Mouse (Mus musculus) spleen, embryonic (tissue): ENCODE measurements around the gene Car5a.

Source experiments
- CTCF ChIA-PET: fragments of 350-600 bp; sonication (Branson Sonifier 250); formaldehyde crosslinking; loops from one replicate; lab custom pipeline; 2022; lab: Charles Lee

The Car5a gene

GRCm38 (mm10) chr8:121885001-121885400 is 59.7 kb downstream of the Car5a start:
- CTCF ChIA-PET = no interaction called here

GRCm38 (mm10) chr8:121884181-121884580 is 60.5 kb downstream of the Car5a start:
- CTCF ChIA-PET = no interaction called here

- CTCF ChIA-PET = interaction anchor here (0.7 kb wide), 1 partner anchor 489 kb away, joined by 6 read pairs; no protein-coding TSS in a partner anchor
These were observed 62.8 kb downstream of the Car5a start for GRCm38 (mm10) chr8:121881921-121882320.

GRCm38 (mm10) chr8:121880818-121881217 is 63.9 kb downstream of the Car5a start:
- CTCF ChIA-PET = interaction anchor here (0.7 kb wide), 1 partner anchor 490 kb away, joined by 6 read pairs; no protein-coding TSS in a partner anchor

GRCm38 (mm10) chr8:121879712-121880111 is 65.0 kb downstream of the Car5a start:
- CTCF ChIA-PET = no interaction called here

- CTCF ChIA-PET = no interaction called here
These were observed 66.8 kb downstream of the Car5a start for GRCm38 (mm10) chr8:121877828-121878480.

- CTCF ChIA-PET = no interaction called here
These were observed 67.5 kb downstream of the Car5a start for GRCm38 (mm10) chr8:121877212-121877611.

GRCm38 (mm10) chr8:121875517-121875916 is 69.2 kb downstream of the Car5a start:
- CTCF ChIA-PET = no interaction called here

GRCm38 (mm10) chr8:121875045-121875444 is 69.7 kb downstream of the Car5a start:
- CTCF ChIA-PET = no interaction called here

- CTCF ChIA-PET = no interaction called here
These were observed 70.7 kb downstream of the Car5a start for GRCm38 (mm10) chr8:121874031-121874430.

- CTCF ChIA-PET = no interaction called here
These were observed 72.8 kb downstream of the Car5a start for GRCm38 (mm10) chr8:121871833-121872440.

- CTCF ChIA-PET = no interaction called here
These were observed 74.5 kb downstream of the Car5a start for GRCm38 (mm10) chr8:121870190-121870589.

GRCm38 (mm10) chr8:121868896-121869295 is 75.8 kb downstream of the Car5a start:
- CTCF ChIA-PET = no interaction called here

- CTCF ChIA-PET = no interaction called here
These were observed 76.5 kb downstream of the Car5a start for GRCm38 (mm10) chr8:121868196-121868595.
